Mouse (Mus musculus) adipocyte (in vitro differentiated cells): ENCODE results near the gene Itgb3bp.

Experiments
- DNase-seq: peaks from one replicate; pipeline ENCODE4 v3.0.0-alpha.2; 2016; ENCODE audit warnings: low spot score

Gene Itgb3bp

DNA sequence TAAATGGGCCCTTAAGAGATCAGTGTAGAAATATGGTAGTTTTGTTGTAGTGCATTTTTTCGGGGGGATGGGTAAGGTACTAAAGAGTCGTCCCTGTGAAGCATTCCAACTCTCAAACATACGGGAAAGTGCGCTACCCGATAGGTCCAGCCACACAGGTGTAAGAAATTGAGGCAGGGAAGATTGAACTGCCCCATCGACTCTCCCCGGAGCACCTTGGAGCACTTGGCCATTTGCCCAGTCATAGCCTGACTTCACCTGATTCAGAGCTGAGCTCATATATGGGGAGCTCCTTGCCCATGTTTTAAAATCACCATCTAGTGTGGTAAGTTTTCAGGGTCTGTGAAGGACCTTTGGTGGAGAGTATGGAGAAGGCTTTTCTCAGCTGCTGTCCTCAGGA lies 5.2 kb upstream of the Itgb3bp start:
- no peak for DNase-seq

DNA sequence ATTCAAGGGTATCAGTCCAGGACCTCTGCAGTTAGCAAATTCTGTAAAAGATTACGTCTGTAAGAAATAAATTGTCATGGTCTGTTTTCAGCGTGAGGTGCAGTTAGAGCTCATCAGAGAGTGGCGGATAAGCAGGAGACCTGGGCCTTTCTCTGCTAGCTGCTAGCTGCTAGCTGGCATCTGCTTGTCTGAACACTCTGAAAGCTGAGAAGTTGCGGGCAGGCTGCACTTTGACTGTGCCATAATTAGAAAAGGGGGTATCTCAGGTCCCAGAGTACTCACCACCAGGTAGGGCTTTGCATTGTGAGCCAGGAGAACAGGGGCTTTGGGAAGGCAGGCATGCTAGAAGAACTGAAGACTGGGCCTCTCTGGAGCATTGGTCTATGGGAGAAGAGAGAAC lies 2.2 kb upstream of the Itgb3bp start:
- no peak for DNase-seq

DNA sequence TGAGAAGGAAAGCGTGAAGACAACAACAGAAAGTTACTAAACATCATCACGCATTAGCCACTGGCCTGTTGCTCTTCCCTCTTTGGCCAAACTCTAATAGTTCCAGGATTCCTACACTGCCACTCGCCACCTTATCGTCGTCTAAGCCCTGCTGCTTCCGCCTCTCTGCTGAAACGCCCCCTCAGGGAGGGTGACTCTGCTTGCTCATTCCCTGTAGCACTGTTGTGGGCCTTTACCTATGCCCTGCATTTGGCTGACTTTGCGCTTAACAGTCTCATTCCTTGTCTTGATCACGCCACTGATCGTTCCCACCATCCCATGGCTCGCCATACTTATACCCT lies 1.6 kb upstream of the Itgb3bp start:
- DNase-seq = no peak

DNA sequence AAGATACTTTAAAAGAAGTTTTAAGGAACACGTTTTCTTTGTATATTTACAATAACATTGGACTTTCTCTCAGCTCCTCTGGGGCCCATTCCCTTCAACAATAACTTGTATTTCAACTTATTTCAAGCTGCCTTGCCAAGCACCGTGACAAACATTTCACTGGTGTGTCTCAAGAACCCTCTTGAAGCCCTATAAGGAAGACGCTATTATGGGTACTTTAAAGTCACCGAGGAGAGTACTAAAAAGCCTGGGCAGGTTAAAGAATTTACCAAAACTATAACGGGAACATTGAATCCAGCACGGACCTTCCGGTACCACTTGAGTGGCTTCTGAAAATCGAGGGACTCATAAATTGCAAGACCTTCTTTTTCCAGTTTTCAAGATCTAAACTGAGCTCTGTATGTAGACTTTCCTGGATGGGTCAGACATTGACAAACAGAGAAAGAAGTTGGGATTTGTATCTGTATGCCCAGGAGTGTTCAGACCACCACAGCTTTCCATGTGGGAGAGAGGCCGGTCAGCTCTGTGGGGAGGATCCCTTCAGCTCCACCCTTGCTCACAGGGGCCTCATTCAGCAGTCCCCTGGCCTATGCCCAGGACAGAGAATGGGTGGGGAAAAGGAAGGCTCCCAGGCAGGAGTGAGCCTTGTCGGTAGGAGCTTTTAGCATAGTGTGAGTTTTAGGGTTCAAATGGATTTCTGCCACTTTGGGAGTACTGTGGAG lies 1.1 kb upstream of the Itgb3bp start:
- DNase-seq = peak; percentile 50

DNA sequence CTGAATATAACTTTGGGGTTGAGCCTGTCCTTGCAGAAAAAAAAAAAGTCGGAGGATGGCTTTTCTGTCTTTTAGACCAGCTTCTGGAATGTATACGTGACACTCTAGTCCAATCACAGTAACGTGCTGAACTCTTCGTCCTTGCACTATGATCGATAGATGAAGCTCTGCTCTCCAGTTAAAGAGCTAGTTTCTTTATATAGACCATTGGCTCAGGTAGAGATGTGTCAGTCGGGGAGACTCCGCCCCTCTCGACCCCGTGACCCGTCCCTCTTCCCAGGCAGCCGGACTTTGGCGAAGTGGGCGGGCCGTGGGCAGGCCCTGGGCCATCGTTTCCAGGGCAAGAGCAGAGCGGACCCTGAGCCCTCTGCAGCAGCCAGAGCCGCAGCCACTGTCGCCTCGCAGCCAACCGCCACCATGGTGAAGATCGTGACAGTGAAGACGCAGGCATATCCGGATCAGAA lies 432 bp downstream of the Itgb3bp start, which contains the start of gene Pgm1:
TSS of gene Pgm1 (plus strand) at position 266 of the 464 bp plus-strand sequence.
- DNase-seq = peak; percentile 81

DNA sequence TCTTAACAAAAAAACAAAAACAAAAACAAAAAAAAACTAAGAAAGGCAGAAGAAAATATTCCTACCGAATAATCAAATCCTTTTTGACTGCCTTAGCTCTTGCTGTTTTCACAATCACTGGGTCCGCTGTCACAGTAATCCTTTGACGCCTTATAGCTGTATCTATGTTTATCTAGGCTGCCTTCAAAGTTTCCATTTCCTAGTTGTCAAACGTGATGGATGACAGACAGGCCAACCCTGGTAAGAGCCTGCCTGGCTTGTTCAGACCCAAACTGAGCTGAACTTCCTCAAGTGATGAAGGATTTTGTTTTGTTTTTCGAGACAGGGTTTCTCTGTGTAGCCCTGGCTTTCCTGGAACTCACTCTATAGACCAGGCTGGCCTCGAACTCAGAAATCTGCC lies 1.1 kb downstream of the Itgb3bp start:
- DNase-seq = peak; percentile 35

DNA sequence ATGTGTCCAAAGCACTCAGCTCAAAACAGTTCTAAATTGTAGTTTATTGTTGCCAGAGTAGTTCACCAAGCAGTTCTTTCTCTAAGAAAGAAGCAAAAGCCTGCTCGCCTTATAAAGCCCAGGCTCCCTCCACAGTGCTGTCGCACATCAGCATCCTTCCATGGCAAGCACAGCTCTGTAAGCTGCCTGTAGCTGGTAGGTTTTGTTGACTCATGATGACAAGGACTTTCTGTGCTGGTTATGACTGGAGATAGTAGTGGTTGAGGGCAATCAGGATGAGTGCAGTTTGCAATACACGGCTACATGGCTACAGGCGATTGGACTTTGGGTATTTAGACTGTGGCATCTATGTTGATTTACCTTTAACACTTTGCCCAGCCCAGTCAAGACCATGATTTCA lies 3.2 kb downstream of the Itgb3bp start:
- DNase-seq = no peak

DNA sequence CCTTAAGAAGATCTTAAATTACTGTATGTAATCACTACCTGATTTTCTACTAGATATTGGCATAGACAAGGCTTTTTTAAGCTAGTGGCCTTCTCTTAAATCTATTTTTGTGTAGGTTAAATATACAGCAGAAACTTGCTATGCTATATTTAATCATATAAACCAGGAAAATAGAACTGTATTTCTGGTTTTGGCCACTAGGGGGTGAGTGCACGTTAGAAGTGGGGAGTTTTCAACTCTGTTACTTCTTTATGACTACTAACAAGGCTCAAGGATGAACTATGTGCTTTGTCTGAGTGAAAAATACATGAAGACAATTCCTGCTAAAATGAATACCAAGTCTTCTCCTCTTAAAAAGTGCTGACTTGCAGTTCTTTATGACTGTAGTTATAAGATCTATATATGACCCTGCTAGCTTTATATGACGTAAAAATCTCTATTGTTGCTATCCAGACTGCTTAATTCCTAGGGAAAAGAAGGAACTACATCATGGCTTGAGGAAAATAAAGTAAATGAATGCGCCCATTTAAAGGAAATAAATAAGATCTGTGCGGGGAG lies 15.6 kb downstream of the Itgb3bp start:
- DNase-seq = peak; percentile 67

DNA sequence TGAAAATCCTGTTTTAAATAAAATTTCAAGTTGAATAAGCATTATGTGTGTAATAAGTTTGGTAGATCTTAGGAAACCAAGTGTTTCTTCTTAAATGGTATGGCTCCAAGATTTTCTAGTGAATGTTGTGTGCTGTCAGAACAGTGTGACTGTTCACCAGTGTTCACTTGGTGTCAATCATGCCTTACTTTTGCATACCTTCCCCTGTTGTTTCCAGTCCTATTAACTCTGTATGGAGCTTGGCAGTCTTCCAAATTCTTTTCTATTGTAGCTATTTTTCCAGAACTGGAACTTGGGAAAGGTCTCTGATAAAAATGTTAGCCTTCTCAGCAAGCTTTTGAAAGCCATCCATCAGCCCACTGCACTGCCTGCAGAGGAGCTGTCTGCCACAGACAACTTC lies 47.2 kb downstream of the Itgb3bp start:
- DNase-seq = no peak

DNA sequence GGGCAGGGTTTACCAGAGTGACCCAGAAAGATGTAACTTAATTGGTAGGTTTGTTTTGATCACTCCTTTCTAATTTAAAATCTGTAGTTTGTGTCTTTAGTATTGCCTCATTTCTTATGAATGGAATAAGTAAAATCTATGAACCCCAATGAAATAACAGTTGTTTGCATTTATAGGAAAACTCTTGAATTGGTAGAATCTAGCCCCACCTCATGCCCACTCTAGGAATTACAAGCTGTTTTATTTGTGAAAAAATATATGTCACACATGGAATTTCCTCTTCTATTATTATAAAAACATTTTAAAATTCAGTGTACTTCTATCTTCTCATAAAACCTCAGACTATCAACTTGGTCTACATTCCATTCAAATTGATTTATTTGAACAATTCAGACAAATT lies 47.7 kb downstream of the Itgb3bp start:
- DNase-seq = peak; percentile 52

DNA sequence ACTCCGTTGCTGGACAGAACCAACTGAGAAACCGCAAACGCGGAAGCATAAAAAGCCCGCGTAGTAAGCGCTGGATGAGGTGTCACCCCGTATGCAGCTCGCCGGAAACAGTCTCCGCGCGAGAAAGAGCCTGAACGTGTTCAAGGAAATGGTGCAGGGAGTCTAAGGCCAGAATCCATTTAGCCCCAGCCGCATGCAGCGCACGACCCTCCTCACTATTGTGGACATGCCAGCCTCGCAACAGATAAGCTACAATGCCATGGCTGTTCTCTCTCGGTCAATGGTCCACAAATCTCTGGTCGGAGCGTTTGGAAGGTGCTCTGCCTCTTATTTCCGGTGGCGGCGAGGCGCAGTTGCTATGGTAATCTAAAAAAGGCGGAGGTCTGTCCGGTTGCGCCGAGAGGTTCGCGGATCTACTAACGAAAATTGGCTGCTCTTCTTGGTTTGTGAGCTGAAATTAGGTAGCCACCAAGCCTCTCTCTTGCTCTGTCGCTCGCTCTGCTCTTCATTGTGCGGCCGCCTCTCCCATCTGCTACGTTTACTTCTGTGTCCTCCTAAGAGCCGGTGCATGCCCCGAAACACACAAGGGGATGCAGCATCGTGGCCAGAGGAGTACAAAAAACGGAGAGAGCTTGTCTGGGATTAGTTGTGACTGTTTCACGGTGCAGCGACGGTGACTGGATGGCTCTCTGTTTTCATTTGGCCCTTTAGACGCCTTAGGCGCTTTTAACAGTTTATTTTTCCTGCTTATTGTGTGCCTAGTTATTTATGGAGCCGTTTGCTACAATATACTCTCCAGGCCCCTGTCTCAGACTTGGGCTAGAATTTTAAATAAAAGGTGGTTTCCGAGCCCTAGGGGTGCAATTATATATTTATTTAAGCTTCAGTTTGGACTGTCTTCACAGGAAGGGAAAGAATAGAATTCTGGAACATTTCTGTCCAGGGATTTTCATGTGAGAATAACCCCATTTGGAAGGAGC lies 100.2 kb downstream of the Itgb3bp start, which contains the start of gene Efcab7:
TSS of gene Efcab7 (plus strand) at position 105 of the 980 bp plus-strand sequence.
- DNase-seq = peak; percentile 86

DNA sequence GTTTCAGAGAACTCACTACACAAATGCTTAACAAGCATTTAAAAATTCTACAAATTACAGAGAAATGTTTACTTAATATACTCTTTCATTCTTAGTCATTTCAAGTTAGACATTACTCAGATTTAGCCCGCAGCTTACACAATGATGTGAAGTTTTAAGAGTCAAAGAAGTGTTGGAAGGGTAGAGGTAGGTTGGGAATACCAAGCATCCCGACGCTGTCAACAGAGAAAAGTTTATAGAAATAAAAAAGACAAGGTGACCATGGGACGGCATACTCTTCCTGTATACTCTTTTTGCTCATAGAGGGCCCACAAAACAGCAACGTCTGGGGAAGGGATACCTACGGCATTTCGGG lies 100.9 kb downstream of the Itgb3bp start:
- DNase-seq = no peak

DNA sequence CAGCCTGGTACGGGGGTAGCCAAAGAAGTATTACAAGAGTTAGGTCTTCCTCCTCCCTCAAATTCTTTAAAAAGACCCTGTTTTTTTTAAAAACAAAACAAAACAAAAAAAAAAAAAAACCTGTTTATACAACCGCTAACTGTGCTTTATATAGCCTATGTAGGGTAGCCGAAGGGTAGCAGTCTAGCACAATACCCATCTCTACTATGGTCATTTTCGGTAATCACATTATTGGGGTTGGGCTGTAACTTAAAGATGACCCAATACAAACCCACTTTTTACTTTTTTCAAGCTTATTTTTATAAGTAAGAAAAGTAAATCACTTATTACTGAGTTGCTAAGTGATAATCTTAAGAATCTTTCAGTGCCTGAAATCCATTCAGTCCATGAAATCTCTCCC lies 101.3 kb downstream of the Itgb3bp start:
- no peak for DNase-seq

DNA sequence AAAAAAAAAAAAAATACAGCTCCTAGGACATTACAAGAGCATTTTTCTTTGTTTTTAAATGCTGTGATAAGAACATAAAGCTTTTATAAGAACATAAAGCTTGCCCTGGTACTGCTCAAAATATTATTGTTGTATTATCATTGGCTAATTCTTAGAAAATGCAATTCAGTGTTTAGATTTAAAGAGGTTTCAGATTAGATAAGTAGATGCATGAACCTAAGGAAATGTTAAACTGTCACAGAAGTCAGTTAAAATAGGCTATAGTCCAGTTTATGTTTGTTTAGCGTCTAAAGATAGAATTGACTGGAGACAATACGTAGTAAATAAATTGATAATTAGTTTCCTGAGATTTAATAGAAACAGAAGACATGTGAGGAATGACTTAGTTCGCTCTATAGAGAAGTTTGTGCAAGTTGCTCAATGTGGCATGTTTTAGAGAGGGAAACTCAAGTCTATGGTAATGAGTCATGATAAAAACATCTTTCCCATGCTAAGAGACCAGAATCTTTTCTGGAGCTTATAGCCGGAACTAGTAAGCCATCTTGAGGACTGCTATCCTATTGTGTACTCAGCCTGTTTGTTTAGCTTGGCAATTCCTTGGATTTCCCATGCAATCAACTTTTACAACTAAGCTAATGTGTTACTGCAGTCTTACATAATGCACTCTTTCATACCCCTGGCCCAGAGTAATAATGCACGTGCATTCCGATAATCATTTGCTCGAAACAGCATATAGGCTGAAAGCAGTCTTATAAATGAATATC lies 112.7 kb downstream of the Itgb3bp start:
- peak; percentile 62 for DNase-seq

DNA sequence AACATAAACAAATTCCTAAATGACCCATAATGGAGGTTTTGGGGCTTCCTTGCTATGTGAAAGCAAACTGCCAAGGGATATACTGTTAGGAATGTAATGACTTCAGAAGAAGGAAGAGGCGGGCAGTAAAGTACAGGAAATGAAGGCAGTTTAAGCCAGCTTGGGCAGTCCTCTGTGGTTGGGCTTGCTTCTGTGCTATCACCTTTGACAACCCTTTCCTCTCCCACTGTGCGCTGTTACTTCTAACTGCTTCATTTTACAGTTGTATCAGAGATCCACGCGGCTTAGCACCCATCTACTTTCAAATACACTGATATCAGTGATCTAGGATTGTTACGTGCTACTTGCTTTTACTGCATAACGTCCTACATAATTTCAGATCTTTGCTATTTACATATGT lies 137.2 kb downstream of the Itgb3bp start:
- DNase-seq = no peak

DNA sequence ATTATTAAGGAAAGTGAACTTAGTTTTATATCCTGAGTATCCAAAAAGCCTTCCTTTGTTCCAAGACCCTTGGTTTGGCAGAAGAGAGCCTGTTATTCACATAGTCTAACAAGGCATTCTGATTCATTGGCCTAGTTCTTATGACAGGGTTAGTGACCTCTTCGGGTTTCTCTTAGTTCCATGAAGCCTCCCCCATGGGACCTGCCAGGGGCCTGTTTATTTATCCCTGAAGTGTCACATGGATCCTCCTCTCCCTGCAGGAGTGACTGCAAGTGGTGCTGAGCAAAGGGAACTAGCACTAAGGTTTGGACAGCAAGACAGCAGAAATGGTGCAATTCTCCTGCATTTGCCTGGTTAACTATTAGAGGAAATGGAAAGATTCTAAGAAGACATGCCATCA lies 156.6 kb downstream of the Itgb3bp start:
- DNase-seq = peak; percentile 75

DNA sequence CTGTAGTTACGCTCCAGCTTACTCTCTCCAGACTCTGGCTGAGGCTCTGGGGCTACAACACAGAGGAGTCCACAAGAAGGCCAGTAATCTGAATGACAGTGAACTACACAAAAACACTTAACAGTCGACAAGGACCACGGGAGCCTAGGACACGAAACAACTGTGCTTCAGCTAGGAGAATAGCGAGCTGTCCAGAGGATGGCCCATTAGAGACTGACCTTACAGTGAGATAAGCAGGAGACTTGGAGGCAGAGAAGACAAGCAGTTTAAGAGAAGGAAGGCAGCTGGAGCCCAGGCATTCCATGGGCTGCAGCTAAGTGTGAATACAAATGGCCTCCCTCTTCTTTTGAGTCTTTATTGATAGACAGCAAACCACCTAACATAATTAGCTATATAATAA lies 159.1 kb downstream of the Itgb3bp start:
- no peak for DNase-seq

DNA sequence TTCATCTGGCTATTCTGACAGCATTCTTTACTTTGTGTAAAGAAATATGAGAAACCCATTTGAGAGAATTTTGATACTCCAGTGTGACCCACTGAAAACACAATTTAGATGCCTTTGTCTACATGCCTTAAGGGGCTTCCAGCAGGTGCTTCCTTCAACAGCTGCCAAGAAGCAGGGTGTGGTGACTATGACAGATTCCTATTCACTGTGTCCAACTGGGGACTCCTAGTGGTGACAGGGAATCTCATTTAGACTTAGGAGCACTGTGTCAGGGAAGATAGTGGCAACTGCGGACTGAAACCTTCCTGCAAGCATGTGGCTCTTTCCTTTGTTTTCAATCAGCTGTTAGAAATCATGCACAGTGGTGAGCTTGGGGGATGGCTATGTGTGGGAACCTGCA lies 162.9 kb downstream of the Itgb3bp start:
- peak; percentile 20 for DNase-seq

DNA sequence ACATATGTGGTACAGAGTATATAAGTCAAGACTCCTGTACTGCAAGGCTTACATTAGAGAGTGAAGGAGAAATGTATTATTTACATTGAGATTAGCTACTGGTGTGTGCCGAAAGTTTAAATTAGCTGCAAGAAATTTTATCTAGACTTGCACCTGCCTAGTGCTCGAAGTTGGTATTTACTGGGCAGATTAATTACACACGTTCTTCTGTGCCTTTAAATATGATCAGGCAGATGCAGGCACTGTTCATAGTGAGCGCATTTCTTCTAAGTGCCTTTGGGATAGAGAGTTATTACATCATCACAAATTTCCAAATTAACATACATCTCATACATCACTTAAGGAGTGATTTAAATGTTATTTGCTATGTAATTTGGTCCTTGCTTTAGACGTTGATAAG lies 163.3 kb downstream of the Itgb3bp start:
- no peak for DNase-seq

DNA sequence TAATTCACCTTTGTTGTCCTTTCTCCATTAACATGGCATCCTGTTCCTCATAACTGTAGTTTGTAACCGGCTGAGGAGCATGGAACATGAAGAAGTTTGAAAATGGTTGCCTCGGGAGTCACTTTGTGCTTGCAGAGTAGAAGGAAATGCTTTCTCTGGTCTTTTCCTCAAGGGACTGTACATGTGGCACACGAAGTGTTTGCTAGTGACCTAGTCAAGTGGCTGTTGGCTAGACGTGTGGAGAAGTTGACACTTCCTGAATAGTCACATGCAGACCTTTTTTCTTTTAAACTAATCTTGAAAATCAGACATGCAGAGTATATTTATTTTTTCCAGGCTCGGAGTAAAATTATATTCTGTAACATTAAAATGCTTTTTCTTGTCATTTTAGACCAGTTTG lies 177.2 kb downstream of the Itgb3bp start:
- DNase-seq = no peak

DNA sequence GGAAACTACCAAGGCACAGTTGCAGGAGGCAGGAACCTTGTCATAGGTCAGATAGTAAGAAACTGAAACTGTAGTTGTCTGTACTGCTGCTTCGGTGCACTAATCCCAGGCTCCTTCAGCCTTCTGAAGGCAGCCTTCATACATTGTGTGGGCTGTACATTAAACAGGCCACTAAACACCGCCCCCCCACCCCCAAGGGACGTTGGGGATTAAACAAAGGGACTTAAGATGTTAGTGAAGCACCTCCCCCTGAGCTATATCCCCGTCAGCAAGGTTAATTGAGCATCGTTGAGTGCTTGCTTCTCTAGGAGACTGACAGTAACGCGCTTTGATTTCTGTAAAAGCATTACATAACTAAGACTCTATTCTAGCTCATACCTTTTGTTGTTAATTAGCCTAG lies 189.8 kb downstream of the Itgb3bp start:
- DNase-seq = no peak

DNA sequence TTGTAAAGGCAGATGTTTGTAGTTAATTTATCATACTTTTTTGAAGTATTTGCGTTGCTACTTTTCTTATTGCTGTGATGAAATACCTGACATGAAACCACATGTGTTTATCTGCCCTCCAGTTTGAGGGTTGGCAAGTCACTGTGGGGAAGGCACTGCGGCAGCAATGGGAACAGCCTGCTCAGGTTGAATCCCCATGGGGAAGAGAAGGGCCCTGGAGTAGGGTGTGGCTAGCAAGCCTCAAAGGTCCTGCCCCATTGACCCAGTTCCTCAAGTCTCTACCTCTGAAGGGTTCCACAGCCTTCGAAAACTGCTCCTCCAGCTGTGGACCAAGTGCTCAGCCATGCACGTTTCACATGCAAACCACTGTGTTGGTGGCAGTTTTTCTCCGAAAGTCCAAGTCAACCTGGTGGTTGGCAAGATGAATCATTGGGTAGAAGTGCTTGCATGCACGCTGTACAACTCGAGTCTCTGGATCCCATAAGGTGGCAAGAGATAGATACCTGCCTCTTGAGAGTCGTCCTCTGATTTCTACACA lies 203.6 kb downstream of the Itgb3bp start:
- no peak for DNase-seq
